Mouse (Mus musculus) heart, adult 2 months (tissue): ENCODE measurements at regions not wholly inside any gene's neighbourhood (a gene's known extent, or its start where the extent isn't known, plus 50 kb on each side); places are given as distances from the start of the nearest gene placed in this dataset.

Experiments used
- DNase-seq, 2 experiments: peaks; one replicate each; pipeline ENCODE4 v3.0.0; 2021
- H3K27ac ChIP-seq: fragments of 200-600 bp; 2 replicates; pipeline ENCODE4 v1.8.1; 2022
- H3K27me3 ChIP-seq: fragments of 200-500 bp; 2 replicates; pipeline ENCODE4 v1.6.1; 2012; ENCODE audit warnings: mild to moderate bottlenecking, low read length, inconsistent platforms, mixed read lengths; ENCODE audit not compliant: control insufficient read depth, insufficient read depth
- H3K36me3 ChIP-seq: fragments of 200-500 bp; 2 replicates; pipeline ENCODE4 v1.6.1; 2012; ENCODE audit warnings: low read length, inconsistent platforms; ENCODE audit not compliant: control insufficient read depth, insufficient read depth
- H3K4me1 ChIP-seq: fragments of 200-500 bp; 2 replicates; pipeline ENCODE4 v1.6.1; 2011; ENCODE audit warnings: low read length; ENCODE audit not compliant: control insufficient read depth, insufficient read depth
- H3K4me3 ChIP-seq: fragments of 200-600 bp; 2 replicates; pipeline ENCODE4 v1.8.1; 2022
- H3K79me2 ChIP-seq: fragments of 200-500 bp; replicated peaks from 2 replicates; pipeline ENCODE4 v1.6.1; 2012; ENCODE audit warnings: mild to moderate bottlenecking, inconsistent platforms, low read length, moderate library complexity, mixed read lengths; ENCODE audit not compliant: control insufficient read depth, insufficient read depth
- H3K9ac ChIP-seq: fragments of 200-500 bp; 2 replicates; pipeline ENCODE4 v1.6.1; 2012; ENCODE audit warnings: low read depth, mild to moderate bottlenecking, control low read depth, inconsistent platforms, low read length, mixed read lengths
- CTCF ChIP-seq: fragments of 200-600 bp; IDR thresholded peaks from 2 replicates; pipeline ENCODE4 v1.8.1; 2022; ENCODE audit warnings: antibody characterized with exemption, mild to moderate bottlenecking, moderate library complexity
- EP300 ChIP-seq: fragments of 200-500 bp; IDR thresholded peaks from 2 replicates; pipeline ENCODE4 v1.6.1; 2011; ENCODE audit warnings: low read depth, low read length, control low read depth; ENCODE audit not compliant: insufficient read depth
- POLR2A ChIP-seq: fragments of 200-500 bp; IDR thresholded peaks from 2 replicates; pipeline ENCODE4 v1.6.1; 2011; ENCODE audit warnings: mild to moderate bottlenecking, low read depth, low read length, control low read depth; ENCODE audit not compliant: insufficient read depth
- WGBS: fragments of 180-500 bp; shearing (Covaris S2); methylation state at CpG from one replicate; pipeline ENCODE4 v1.1.7; 2018; 5-methylcytosine and 5-hydroxymethylcytosine counted together
- intact Hi-C: fragments of 180-260 bp; cut with DNase I; formaldehyde crosslinking; loops from one replicate; pipeline ENCODE4 v1.15.1; 2025

- Histone ChIP-seq H3K4me1 (no peaks in the 10 kb centered on the region), H3K9ac (no peak overlapping the region), H3K27me3 (no peaks in the 10 kb centered on the region), H3K36me3 (no peaks in the 10 kb centered on the region), H3K27ac (no peak overlapping the region), H3K79me2 (no peaks in the 10 kb centered on the region), H3K4me3 (no peak overlapping the region)
- DNase-seq, result no peak
- TF ChIP-seq POLR2A (no peak), CTCF (no peak), EP300 (no peak)
- intact Hi-C loops, result no loop called here
- WGBS, result 90% methylated on average over 3 of the region's 3 CpGs
These were observed 60.3 kb downstream of the 4930544G11Rik start for GRCm38 (mm10) chr6:66012675-66013074.

GRCm38 (mm10) chr6:66023531-66023930, 71.1 kb downstream of the 4930544G11Rik start:
- Histone ChIP-seq H3K9ac (no peak overlapping the region), H3K4me1 (no peaks in the 10 kb centered on the region), H3K27me3 (no peaks in the 10 kb centered on the region), H3K27ac (no peak overlapping the region), H3K4me3 (no peak overlapping the region), H3K36me3 (no peaks in the 10 kb centered on the region), H3K79me2 (no peaks in the 10 kb centered on the region)
- no peak for DNase-seq
- intact Hi-C loops, result no loop called here
- no peak for TF ChIP-seq CTCF
- TF ChIP-seq EP300, result no peak
- no peak for TF ChIP-seq POLR2A
- 57% methylated on average over 1 of the region's 1 CpGs for WGBS

- WGBS, result 86% methylated on average over 2 of the region's 2 CpGs
- TF ChIP-seq POLR2A (no peak), EP300 (no peak), CTCF (no peak)
- no peak overlapping the region for H3K9ac ChIP-seq
- no peaks in the 10 kb centered on the region for H3K36me3 ChIP-seq
- intact Hi-C loops, result no loop called here
- no peak overlapping the region for H3K27ac ChIP-seq
- DNase-seq, result no peak
- no peaks in the 10 kb centered on the region for H3K4me1 ChIP-seq
- no peaks in the 10 kb centered on the region for H3K79me2 ChIP-seq
- H3K4me3 ChIP-seq, result no peak overlapping the region
- no peaks in the 10 kb centered on the region for H3K27me3 ChIP-seq
These were observed 84.4 kb downstream of the 4930544G11Rik start for GRCm38 (mm10) chr6:66036789-66037188.

- no peak for TF ChIP-seq POLR2A
- no peak for TF ChIP-seq CTCF
- no peak for TF ChIP-seq EP300
- H3K27ac ChIP-seq, result no peak overlapping the region
- no peak overlapping the region for H3K4me3 ChIP-seq
- H3K9ac ChIP-seq, result no peak overlapping the region
- no peaks in the 10 kb centered on the region for H3K27me3 ChIP-seq
- no peaks in the 10 kb centered on the region for H3K36me3 ChIP-seq
- DNase-seq, result no peak
- intact Hi-C loops, result no loop called here
- H3K79me2 ChIP-seq, result no peaks in the 10 kb centered on the region
- no peaks in the 10 kb centered on the region for H3K4me1 ChIP-seq
- 83% methylated on average over 4 of the region's 4 CpGs for WGBS
These were observed 99.4 kb downstream of the 4930544G11Rik start for GRCm38 (mm10) chr6:66051852-66052251.

- TF ChIP-seq POLR2A (no peak), EP300 (no peak), CTCF (no peak)
- no peak for DNase-seq
- Histone ChIP-seq H3K4me3 (no peak overlapping the region), H3K9ac (no peak overlapping the region), H3K27me3 (no peaks in the 10 kb centered on the region), H3K79me2 (no peaks in the 10 kb centered on the region), H3K4me1 (no peaks in the 10 kb centered on the region), H3K36me3 (no peaks in the 10 kb centered on the region), H3K27ac (no peak overlapping the region)
- intact Hi-C loops, result no loop called here
These were observed 100.0 kb downstream of the 4930544G11Rik start for GRCm38 (mm10) chr6:66052386-66052785.

DNA sequence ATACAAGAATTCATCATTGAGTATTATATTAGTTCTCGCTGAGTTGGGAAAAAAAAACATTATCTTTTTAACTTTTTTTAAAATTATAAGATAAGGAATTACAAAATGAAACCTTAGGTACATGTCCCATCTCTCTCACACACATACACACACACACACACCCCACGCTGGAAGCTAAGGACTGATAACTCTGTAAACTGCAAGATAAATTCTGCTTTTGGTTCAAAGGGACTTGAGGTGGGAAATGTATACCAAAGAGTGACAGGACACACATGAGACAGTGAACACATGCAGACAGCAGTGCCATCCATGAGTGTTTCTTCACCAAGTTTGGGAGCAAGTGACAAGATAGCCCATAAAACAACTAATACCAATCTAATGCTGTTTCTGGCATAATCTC, 100.8 kb downstream of the 4930544G11Rik start:
- TF ChIP-seq CTCF (no peak), POLR2A (no peak), EP300 (no peak)
- Histone ChIP-seq H3K27ac (no peak overlapping the region), H3K4me1 (no peaks in the 10 kb centered on the region), H3K9ac (no peak overlapping the region), H3K36me3 (no peaks in the 10 kb centered on the region), H3K4me3 (no peak overlapping the region), H3K79me2 (no peaks in the 10 kb centered on the region), H3K27me3 (no peaks in the 10 kb centered on the region)
- 60% methylated on average over 2 of the region's 2 CpGs for WGBS
- DNase-seq, result no peak
- intact Hi-C loops, result no loop called here
